Mouse (Mus musculus) heart, adult 11 months (tissue): Measurements from ENCODE around the gene Palm2.

Experiments
- DNase-seq: peaks from one replicate; pipeline ENCODE4 v3.0.0; 2022

Gene Palm2

DNA sequence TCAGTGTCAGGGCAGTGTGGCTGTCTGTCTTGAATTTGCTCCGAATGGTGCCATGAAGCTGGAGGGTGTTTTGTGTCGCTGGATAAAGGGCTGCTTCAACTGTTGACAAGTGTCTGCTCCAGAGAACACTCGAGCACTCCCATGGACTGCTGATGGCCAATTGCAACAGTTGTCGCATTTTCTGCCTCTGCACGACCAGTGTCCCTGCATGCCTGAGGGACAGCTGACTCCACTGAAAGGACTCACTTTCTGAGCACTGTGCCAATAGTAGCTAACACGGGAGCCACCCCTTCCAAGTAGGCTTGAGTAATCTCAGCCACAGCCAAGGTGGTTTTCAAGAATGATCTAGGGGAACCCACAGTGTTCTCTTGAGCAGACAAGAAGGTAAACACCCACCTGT is 135.7 kb downstream of the Palm2 start:
- DNase-seq, result peak; percentile 93

DNA sequence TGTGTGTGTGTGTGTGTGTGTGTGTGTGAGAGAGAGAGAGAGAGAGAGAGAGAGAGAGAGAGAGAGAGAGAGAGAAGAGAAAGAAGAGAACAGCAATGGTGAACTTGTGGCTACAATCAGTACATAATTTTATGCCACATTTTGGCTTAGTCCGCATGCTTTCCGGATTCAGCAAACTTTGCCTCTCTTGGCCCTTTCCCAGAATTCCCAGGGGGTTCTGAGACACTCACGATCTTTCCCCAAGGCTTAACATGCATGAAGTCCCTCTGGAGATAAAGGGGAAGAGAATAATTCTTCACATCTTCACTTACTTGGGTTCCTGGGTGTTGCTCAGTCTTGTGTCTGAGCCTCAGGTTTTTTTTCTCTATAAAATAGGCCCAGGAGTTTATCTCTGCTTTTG is 136.2 kb downstream of the Palm2 start:
- no peak for DNase-seq

DNA sequence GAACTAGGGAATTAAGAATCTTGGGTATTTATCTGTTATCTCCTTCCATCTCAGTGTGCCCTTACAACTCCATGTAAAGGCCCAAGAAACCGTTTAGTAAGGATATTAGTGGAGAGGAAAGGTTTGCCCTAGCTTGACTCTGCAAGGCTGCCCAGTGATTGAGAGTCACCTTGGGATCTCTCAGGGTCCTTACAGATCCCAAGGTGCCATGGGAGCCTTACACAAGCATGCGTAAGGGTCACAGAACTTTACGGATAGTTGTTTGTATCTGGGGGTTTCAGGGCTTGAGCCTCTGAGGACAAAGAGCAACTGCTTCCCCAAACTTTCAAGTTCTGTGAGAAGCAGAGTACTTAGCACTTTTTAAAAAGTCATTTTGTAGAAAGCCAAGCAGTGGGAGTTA is 140.1 kb downstream of the Palm2 start:
- no peak for DNase-seq

DNA sequence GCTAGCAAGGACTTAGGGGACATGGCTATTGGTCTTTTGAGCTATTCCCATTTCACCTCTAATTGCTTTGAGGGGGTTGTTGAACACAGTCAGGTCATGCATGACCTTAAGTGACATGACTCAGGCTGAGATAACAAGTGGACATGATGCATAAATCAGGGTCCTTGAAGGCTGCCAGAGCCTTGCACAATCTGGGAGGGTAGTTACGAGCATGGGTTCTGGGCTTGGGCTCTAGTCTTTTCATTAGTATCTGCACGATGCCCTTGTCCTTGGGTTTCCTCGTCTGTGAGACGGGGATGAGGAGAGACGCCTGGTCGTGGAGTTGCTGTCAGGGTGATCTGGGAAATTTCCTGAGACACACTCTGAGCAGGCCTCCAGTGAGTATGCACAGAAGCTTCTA is 140.6 kb downstream of the Palm2 start:
- DNase-seq, result no peak

DNA sequence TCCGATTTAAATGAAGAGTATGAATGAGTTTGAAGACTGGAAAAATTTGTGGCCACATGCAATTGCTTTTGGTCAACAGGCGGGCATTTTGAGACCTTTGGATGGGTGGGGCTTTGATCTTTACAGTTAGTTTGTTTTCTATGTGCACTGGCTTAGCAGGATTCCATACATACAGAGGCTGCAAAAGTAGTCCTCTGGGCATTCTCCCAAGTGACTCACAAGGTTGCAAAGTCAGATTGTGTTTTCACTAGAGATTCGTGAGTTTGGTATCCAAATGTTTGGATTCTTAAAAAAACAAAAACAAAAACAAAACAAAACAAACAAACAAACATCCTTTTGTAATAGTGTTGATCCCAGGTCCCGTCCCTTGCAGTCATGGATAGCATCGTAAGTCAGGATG is 141.6 kb downstream of the Palm2 start:
- DNase-seq, result no peak

DNA sequence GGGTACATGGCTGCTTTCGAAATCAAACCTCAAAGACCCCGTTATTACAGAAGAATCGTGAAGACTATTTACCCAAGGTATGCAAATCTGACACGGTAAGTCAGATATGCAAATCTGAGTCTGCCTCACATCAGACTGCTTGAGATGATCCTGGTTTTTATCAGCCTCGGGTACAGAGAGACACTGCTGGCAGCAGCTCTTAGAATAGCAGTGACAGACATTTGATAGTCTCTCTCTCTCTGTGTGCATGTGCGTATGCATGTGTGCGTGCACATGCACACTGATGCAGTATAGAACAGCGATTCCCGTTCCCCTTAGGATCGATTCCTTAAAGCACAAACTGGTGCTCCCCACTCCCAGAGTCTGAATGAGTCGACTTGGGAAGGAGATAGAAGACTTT is 142.0 kb downstream of the Palm2 start:
- no peak for DNase-seq

DNA sequence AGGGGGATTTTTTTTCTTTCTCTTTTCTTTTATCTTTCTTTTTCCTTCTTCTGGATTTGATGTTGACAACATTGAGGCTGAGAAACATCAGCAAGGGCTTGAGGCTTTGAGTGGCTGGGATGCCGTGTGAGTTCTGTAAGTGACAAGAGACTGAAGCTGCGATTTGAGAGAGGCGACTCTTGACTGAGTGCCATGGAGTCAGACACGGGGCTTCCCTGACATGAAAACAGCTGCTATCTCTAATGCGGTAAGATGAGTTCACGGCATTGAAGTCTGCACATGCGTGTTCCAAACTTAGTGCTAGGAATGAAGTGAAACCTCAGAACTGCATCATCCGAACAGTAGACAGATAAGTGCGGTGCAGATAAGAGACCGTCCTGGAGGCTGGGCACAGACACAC is 145.6 kb downstream of the Palm2 start:
- DNase-seq, result no peak

DNA sequence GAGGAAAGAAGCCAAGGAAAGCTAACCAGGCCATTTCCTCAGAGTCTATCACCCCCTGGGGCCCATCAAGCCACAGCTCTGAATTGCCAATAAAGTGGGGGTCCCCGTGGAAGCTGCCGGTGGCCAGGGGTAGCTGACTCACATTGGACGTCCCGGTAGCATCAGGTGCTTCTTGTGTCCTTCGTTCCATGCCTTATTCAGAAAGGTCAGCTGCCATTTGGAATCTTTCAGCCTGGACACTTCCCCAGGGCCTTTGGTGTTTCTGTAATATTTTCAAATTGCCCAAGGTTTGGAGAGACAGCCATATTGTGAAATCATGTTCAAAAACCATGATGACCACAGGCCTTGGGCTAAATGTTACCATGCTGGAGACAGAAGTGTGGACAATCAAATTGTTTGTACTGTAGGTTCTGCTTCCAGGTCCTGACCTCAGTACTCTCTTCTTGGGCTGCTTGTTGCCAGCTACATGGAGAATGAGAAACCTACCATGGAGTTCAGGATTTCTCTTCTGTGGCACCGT is 151.3 kb downstream of the Palm2 start:
- peak; percentile 92 for DNase-seq

DNA sequence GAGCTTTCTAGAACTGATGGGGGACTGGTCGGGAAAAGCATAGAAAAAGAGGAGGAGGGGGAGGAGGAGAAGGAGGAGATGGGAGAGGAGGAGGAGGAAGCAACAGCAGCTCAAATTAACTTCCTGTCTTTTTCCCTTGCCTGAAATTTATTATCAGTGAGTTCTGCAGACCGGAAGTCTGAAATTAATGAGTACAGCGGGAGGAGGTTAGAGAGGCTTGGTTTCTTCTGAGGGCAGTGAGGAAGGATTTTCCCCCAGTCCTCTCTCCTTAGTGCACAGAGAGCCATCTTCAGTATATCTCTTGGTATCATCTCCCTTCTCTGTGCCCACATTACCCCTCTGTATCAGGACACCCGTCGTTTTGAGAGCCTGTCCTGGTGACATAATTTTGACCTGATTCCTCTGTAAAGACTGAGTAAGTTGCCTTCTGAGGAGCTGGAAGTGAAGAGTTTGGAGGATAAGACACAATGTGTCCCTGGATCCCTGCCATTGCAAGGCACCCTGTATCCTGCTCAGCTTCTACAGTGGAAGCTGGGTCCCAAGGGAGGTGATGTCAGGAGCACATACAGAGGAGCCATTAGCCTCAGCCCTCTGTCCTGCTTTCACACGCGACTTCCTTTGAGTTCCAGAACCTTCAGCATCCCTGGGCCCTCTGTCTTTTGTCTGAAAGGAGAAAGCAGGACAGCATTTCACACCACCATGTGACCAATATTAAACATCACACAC is 153.0 kb downstream of the Palm2 start:
- peak; percentile 96 for DNase-seq

DNA sequence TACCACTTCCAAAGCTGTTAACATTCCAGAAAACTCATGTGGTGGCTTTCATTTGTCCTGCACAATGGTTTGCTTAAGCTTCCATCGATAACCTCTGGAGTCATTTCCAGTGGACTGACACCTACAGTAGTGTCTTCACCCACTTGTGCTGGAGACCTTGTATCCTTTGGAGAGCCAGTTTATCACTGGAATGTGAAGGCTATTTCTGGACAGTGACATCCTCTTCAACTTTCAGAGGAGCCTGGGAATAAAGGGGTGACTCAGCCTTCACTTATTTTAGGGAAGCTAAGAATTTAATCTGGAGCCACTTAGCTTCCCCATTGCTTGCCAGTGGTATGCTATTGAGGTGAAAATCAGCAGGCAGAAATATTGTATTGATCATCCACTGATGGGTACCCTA is 154.3 kb downstream of the Palm2 start:
- peak; percentile 91 for DNase-seq

DNA sequence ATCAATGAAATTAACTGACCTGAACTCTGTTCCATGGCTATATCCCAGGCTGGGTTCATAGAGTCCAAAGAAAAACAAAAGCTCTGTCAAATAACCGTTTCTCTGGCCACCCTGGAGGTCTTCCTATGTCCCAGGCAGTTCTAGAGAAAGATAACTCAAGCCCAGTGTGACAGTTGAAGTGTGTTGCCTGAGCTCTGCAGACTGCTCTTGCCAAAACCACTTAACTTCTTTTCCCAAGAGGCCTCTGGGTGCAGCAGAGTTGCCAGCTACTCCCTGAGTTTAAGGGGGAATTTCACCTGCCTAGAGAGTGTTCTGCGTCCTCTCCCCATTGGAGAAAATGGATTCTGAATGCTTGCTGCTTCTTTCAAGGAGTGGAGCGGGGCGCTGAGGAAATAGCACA is 158.7 kb downstream of the Palm2 start:
- DNase-seq, result peak; percentile 93

DNA sequence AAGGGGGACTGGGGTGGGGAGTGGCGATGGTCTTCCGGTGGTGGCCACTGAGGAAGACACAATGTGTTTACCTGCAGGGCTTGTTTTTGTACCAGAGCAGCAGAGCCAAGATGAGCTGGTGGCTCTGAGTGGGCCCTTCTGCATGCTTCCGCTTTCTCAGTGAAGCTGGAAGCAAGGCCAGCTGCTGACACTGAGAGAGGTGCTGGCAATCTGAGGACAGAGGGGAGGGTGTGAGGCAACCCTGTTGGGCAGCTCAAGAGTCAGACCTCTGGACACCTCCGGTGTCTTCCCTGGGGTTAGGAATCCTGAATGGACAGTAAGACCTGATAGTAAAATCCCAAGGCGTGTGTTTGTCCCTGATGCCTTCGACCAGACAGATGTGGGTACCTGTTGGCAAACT is 165.9 kb downstream of the Palm2 start:
- no peak for DNase-seq

DNA sequence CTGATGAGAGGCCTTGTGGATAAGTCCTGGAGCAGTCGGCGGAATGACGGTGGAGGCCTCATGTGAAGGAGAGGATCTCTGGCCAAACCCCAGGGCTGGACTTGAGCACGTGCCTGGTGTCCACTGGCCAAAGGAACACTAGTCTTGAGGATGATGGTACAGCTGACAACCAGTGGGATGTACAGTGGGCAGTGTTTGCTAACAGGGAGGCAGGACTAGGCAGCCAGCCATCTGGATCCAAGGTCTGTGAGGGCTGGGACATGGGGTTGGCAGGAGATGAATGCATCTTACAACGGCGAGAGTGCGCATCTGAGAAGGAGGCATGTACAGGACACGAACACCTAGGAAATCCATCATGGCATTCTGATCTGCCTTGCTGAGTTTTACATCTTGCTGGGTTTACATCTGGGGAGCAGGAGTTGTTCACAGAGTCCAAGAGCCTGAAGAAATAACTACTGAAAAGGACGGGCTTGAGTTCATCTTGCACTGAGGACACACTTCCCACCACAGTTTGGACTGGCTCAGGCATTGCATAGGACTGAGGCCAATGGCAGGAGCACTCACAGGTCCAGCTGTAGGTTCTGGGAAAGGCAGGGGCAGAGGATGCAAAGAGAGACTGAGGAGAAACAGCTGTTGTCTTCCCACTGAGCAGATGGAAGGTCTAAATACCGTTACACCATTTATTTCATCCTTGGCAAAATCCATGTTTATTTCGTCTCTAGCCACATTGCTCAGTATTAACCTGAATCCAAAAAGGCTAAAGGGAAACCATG is 166.8 kb downstream of the Palm2 start:
- peak; percentile 95 for DNase-seq

DNA sequence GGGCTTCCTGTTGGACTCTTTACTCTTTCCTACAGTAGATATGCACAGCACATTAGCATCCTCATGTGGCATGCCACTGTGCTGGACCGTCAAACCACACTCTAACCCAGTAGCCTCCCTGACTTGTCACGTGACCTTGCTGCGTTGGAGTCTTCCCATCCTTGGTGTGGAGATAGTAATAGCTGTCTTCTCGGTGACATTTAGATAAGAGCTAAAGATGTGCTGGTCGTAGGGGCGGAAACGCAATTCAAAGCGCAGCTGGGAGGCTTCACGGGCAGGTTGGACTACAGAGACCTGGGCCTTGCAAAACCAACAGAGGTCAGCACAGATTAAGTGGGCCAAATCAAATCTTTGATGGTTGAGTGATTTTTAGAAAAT is 167.4 kb downstream of the Palm2 start:
- no peak for DNase-seq

DNA sequence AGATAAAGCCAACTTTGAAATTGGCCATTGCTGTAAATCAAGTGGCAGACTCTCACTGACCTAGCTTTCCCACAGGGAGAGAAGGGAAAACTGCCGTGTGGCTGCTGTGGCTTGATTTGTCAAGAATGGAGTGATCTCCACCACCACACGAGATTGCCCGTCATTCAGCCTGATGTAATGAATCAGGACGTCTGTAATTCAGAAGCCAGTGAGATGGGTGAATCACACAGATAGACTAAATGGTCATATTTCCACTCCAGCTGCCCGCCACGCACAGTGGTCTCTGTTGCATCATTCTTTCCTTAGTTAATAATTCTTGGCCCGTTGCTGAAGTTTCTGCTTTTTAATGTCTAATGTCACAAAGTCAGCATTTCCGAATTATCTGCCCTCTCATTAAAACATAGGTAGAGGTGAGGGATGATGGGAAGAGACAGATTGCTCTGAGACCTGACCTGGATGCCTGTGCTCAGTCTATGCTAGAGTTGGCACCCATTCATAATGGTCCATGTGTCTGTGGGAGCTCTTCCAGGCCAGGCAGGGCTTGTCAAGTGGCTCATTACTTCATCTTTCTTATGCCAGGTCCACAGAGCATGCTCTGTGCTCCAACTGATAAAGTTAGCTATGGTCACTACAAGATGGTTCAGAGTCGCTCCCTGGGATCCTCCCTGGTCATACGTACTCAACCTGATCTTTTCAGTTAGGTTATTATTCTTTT is 168.0 kb downstream of the Palm2 start:
- DNase-seq, result peak; percentile 93

DNA sequence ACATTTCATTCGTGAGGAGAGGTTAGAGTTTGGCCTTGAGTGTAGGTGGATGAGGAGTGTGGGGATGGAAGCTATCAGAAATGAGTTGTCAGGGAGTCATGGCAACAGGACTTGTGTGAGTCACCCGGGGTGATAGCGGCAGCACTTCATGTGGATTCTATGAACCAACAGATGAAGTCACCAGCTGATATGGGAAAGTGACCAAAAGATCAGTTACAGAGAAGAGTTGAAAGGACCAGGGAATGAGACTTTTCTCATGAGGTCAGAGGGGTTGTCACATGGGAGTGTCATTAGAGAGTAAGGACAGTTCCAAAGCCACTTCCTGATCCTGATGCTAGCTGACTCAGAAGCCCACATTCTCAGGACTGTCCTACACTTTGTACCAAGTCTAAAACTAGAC is 172.2 kb downstream of the Palm2 start:
- peak; percentile 96 for DNase-seq

DNA sequence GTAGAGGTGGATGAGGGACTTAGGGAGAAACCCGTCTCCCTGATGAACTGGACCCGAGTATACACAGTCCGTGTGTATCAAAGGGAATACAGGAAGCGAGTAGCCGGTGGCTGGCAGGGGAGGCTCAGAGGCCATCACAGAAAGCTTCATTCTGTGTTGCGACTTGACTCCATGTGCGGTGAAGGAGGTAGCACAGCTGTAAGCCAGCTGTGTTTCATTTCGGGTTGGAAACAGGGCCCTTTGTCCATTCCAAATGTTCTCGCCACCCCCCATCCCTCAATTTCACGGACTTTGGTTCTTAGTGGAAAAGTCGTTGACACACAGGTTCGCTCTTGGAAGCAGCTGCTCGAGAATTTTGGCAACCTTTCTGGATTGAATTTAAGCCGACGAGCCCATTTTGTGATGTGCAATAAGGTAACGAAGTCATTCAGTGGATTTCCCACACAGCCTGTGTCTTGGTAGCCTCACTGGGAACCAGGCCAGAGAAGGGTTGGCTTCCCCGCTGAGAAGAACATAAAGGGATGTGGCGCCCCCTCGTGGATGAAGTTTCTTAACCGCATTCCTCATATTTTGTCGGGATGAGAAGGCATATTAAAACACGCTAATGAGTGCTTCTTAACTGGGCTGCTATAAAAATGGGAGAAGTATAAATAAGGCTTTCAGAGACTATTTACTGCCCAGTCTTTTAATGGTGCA is 173.3 kb downstream of the Palm2 start:
- peak; percentile 96 for DNase-seq

DNA sequence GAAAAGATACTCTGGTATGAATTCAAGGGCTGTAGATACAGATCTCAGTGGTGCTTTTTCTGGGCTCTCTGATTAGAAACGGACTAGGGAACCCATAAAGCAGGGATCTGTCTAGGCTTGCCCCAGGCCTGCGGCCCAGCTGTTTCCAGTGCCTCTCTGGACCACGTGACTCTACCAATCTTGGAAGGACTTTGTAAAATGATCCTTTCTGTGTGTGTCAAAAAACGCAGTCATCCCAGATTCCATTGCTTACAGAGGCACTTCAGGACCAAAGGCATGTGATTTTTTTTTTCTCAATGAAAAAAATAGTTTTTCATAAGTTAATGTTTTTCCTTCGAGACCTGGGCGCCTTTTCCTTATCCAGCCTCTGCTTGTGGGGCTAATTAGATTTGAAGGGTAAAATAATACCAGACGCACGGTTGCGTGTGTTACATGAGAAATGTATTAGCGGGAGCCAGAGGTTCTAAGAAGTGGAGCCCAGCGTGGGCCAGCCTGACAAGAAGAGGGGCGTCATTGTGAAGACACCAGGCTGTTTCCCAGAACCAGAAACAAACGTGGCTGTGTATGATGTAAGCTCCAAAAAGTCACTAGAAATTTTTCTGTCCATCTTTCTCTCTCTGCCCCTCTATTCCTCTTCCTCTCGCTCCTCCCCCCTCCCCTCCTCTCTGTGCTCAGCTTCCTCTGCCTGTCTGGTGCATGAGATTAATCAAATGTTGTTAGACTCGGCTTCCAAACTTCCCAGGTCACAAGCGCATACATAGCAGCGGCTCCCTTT is 177.4 kb downstream of the Palm2 start:
- peak; percentile 89 for DNase-seq

DNA sequence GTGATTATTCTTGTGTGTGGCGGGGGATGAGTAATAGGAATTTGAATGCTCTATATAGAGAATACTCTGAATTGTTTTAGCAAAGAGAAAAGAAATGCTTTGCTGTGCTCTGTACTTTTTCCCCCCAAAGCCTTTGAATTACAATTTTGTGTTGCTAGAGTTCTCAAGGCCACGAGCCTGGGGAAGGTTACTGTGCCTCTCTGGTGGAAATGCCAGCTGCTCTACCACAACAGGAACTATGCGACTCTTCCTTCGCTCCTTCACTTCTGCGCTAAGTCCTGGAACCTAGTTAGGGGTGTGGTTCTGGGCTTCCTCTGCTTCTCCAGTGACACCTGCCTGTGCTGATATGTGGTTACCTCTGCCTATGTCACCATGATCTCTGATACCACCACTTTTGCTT is 178.7 kb downstream of the Palm2 start:
- DNase-seq, result peak; percentile 79

DNA sequence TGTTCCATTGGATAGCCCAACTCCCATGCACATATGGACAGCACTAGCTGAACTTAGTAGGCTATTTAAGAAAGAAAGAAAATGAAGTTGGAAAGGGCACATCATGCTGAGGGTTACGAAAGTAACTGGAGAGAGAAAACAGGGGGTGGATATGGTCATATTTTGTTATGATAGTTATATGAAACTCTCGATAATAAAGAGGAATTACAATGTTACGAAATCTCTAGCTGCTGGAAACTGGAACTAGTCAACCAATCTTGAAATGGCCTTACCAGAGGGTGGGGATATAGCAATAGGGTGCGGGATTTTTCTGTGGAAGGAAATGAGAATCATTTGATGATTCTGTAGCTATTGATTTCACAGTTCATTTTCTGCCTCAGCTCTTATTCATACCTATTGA is 180.6 kb downstream of the Palm2 start:
- no peak for DNase-seq

DNA sequence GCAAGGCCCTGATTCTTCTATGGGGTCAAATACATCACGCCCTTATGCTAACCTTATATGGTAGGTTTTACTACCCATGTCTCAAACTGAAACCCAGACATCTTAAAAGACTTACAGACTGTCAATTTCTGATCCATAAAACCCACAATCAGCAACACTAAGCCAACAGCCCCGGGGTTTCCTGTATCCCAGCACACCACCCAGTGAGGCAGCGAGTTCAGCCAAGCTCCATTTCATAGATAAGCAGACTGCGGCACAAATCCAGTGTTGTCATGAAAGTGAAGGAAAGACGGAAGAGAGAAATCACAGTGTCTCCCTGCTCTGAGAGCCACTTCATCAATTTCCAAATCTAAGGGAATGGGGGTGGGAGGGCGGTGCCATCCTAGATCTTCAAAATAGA is 184.7 kb downstream of the Palm2 start:
- peak; percentile 93 for DNase-seq

DNA sequence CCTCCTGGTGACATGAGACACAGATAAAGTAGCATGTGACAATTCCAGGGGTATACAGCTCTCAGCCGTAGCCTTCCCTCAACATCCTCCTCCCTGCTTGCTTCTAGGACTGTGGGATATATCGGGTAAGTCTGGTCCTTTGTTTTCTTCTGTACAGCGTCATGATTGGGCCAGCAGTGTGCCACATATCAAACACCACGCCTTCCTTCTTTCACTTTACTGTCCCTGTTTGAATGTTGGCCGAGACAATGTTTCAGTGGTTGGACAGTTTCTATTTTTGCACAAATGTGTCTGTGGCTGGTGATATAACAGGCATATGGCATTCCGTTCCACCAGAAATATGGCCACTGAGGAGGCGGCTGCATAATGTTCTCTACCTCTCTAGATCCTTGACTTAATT is 188.8 kb downstream of the Palm2 start:
- peak; percentile 94 for DNase-seq
